11 mouse cellular contexts compared by ENCODE assay signal in the genomic region with DNA sequence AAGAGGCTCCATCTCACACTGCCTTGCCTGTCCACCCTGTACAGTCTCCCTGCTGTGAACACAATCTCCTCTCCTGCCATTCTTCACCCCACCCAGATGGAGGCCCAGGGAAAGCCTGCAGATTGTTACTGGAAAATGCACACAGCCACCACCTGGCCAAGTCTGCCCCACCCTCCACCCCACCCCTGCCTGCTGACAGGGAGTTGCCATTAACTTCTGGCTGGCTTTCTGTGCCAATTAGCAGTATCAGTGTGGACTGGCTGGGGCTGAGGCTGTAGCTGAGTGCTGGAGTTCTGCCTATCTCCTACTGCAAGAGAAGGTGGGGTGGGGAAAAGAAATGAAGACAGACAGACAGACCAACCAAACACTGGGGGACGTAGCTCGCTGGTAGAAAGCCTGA. TPM values are rescaled to one million over a fixed set of nuclear protein-coding genes. Genes with fewer than 3 reads are reported as not detected.
DNase-seq lines count a peak whose midpoint lies in the region; ATAC-seq lines count a peak whose summit lies in the region.
"Had no signal": no experiment of that assay in that cellular context is flagged by ENCODE, and none has a peak within 500 bp of the region (broad histone marks: within the 10 kb centered on the region; RNA-seq: fewer than 3 reads in every experiment).

No protein-coding gene starts in this region.

- no peak overlapping the region for H3K4me3 ChIP-seq in heart, embryonic 12.5 days
- H3K4me3 ChIP-seq in limb, embryonic 10.5 days, result no peak overlapping the region
- no peak overlapping the region for H3K4me3 ChIP-seq in stomach, embryonic 14.5 days (ENCODE audit: low read depth, low read length)

- H3K36me3 ChIP-seq in heart, embryonic 12.5 days, result no peaks in the 10 kb centered on the region
- H3K36me3 ChIP-seq in limb, embryonic 10.5 days, result no peaks in the 10 kb centered on the region
- no peaks in the 10 kb centered on the region for H3K36me3 ChIP-seq in stomach, embryonic 14.5 days (ENCODE audit: control insufficient read depth, insufficient read depth, low read length)

- ATAC-seq in heart, embryonic 12.5 days (ENCODE audit: insufficient number of reproducible peaks, low FRiP score), result peak; percentile 77
- ATAC-seq in erythroid progenitor cell, adult 5-6 weeks (replicated peaks; ENCODE audit: low FRiP score, poor library complexity, severe bottlenecking), result peak; percentile 88
- peak; percentile 81 for ATAC-seq in stomach, embryonic 14.5 days (ENCODE audit: insufficient number of reproducible peaks, insufficient read depth, low FRiP score, low read depth)
- ATAC-seq: forebrain, postnatal 0 days had no signal

- H3K4me2 ChIP-seq in heart, embryonic 12.5 days, result no peak overlapping the region
- H3K4me2 ChIP-seq in stomach, embryonic 14.5 days (replicated peaks; ENCODE audit: low read depth, low read length), result no peak overlapping the region

- no peaks in the 10 kb centered on the region for H3K9me3 ChIP-seq in heart, embryonic 12.5 days (replicated peaks)
- no peaks in the 10 kb centered on the region for H3K9me3 ChIP-seq in limb, embryonic 10.5 days (replicated peaks)
- no peaks in the 10 kb centered on the region for H3K9me3 ChIP-seq in stomach, embryonic 14.5 days (ENCODE audit: control insufficient read depth, low read depth, low read length)

- H3K4me1 ChIP-seq in heart, embryonic 12.5 days (replicated peaks), result peaks cover 29% of the 10 kb centered on the region
- H3K4me1 ChIP-seq in limb, embryonic 10.5 days, result peaks cover 17% of the 10 kb centered on the region
- no peaks in the 10 kb centered on the region for H3K4me1 ChIP-seq in stomach, embryonic 14.5 days (ENCODE audit: control insufficient read depth, insufficient read depth, low read length)

- no peaks in the 10 kb centered on the region for H3K27me3 ChIP-seq in heart, embryonic 12.5 days (replicated peaks)
- H3K27me3 ChIP-seq in limb, embryonic 10.5 days (ENCODE audit: low read depth, poor library complexity, severe bottlenecking), result no peaks in the 10 kb centered on the region
- no peaks in the 10 kb centered on the region for H3K27me3 ChIP-seq in stomach, embryonic 14.5 days (ENCODE audit: control insufficient read depth, insufficient read depth, low read length)

- no peak overlapping the region; the same call in none of the 2 replicates for H3K27ac ChIP-seq in heart, embryonic 12.5 days (ENCODE audit: poor library complexity, severe bottlenecking)
- H3K27ac ChIP-seq in limb, embryonic 10.5 days, result peak overlapping the region; percentile 10; the same call in 1 of the 2 replicates
- peak overlapping the region; percentile 29; the same call in 1 of the 2 replicates for H3K27ac ChIP-seq in stomach, embryonic 14.5 days (ENCODE audit: low read length)

- no peak overlapping the region for H3K9ac ChIP-seq in heart, embryonic 12.5 days
- no peak overlapping the region for H3K9ac ChIP-seq in stomach, embryonic 14.5 days (replicated peaks; ENCODE audit: low read depth, low read length)
- H3K9ac ChIP-seq: forebrain, postnatal 0 days had no signal

- WGBS in heart, embryonic 12.5 days, result 53% methylated on average over 2 of the region's 2 CpGs
- WGBS in limb, embryonic 10.5 days, result 76% methylated on average over 2 of the region's 2 CpGs
- WGBS in stomach, embryonic 14.5 days, result 65% methylated on average over 2 of the region's 2 CpGs

- no peak for DNase-seq in heart, adult 8-10 months (ENCODE audit: low spot score)
- no peak for DNase-seq in limb, embryonic 10.5 days (ENCODE audit: low spot score)
- no peak for DNase-seq in urinary bladder, postnatal 25 days (ENCODE audit: low spot score)
- DNase-seq in left cerebral cortex, adult 8-10 months (ENCODE audit: low spot score in 2 of 2), result no peak
- DNase-seq in testis, postnatal 14 days (ENCODE audit: low spot score), result no peak
- DNase-seq: forebrain, postnatal 0 days had no signal

RNA-seq across cellular contexts. Expression of a gene that starts 10.5 kb away (rescaled TPM):
- 250 and 252 TPM in 2 replicates for polyA plus RNA-seq in heart, embryonic 12.5 days (2016; fragmentation: Nextera tagmentation; extraction: Ambion mirVana)
- under 1 TPM; 0.25 to 0.87 (median 0.67) TPM for total RNA-seq in heart, adult 8-10 months (2022)
- 782 and 936 TPM in 2 replicates for total RNA-seq in erythroid progenitor cell, adult 5-6 weeks (2015; ENCODE audit: low replicate concordance)
- 871 and 1,077 TPM in 2 replicates for total RNA-seq in erythroid progenitor cell, adult 5-6 weeks (2017; ENCODE audit: low replicate concordance)
- polyA plus RNA-seq in limb, embryonic 10.5 days (2016; fragmentation: Nextera tagmentation; extraction: Ambion mirVana), result 395 and 434 TPM in 2 replicates
- 287 and 307 TPM in 2 replicates for polyA plus RNA-seq in stomach, embryonic 14.5 days (2014; fragmentation: Nextera tagmentation; extraction: Ambion mirVana)
- 1 to 10 TPM in 1 of 4 experiments, under 1 TPM in 3; 0.14 to 1.3 (median 0.72) TPM for total RNA-seq in left cerebral cortex, adult 8-10 months (2022)

RNA-seq across cellular contexts. Expression of a gene that starts 12.7 kb away (rescaled TPM):
- polyA plus RNA-seq in heart, embryonic 12.5 days (2016; fragmentation: Nextera tagmentation; extraction: Ambion mirVana), result 101 and 105 TPM in 2 replicates
- total RNA-seq in heart, adult 8-10 months (2022), result 1 to 10 TPM in 3 of 4 experiments, under 1 TPM in 1; 0.78 to 3.2 (median 2.3) TPM
- 462 and 532 TPM in 2 replicates for total RNA-seq in erythroid progenitor cell, adult 5-6 weeks (2015; ENCODE audit: low replicate concordance)
- 549 and 716 TPM in 2 replicates for total RNA-seq in erythroid progenitor cell, adult 5-6 weeks (2017; ENCODE audit: low replicate concordance)
- 170 and 183 TPM in 2 replicates for polyA plus RNA-seq in limb, embryonic 10.5 days (2016; fragmentation: Nextera tagmentation; extraction: Ambion mirVana)
- 133 and 149 TPM in 2 replicates for polyA plus RNA-seq in stomach, embryonic 14.5 days (2014; fragmentation: Nextera tagmentation; extraction: Ambion mirVana)
- total RNA-seq in left cerebral cortex, adult 8-10 months (2022), result 1 to 10 TPM in 3 of 4 experiments, under 1 TPM in 1; 0.52 to 1.7 (median 1.2) TPM

RNA-seq across cellular contexts. Expression of a gene that starts 12.8 kb away (rescaled TPM):
- polyA plus RNA-seq in heart, embryonic 12.5 days (2016; fragmentation: Nextera tagmentation; extraction: Ambion mirVana), result 10.5 and 13.5 TPM in 2 replicates
- 1 to 10 TPM; 2.3 to 6.0 (median 4.9) TPM for total RNA-seq in heart, adult 8-10 months (2022)
- 38.6 and 38.9 TPM in 2 replicates for total RNA-seq in erythroid progenitor cell, adult 5-6 weeks (2015; ENCODE audit: low replicate concordance)
- total RNA-seq in erythroid progenitor cell, adult 5-6 weeks (2017; ENCODE audit: low replicate concordance), result 70.3 and 75.6 TPM in 2 replicates
- 2.4 and 3.3 TPM in 2 replicates for polyA plus RNA-seq in limb, embryonic 10.5 days (2016; fragmentation: Nextera tagmentation; extraction: Ambion mirVana)
- polyA plus RNA-seq in stomach, embryonic 14.5 days (2014; fragmentation: Nextera tagmentation; extraction: Ambion mirVana), result 6.4 and 7.1 TPM in 2 replicates
- total RNA-seq in left cerebral cortex, adult 8-10 months (2022), result 1 to 10 TPM; 4.2 to 9.0 (median 7.1) TPM

RNA-seq across cellular contexts. Expression of a gene that starts 22.0 kb away (rescaled TPM):
- polyA plus RNA-seq in heart, embryonic 12.5 days (2016; fragmentation: Nextera tagmentation; extraction: Ambion mirVana), result not detected in 2 replicates
- not detected for total RNA-seq in heart, adult 8-10 months (2022)
- total RNA-seq in erythroid progenitor cell, adult 5-6 weeks (2015; ENCODE audit: low replicate concordance), result not detected in 2 replicates
- total RNA-seq in erythroid progenitor cell, adult 5-6 weeks (2017; ENCODE audit: low replicate concordance), result 1.1 TPM in 1 of 2 replicates, not detected in the other
- polyA plus RNA-seq in limb, embryonic 10.5 days (2016; fragmentation: Nextera tagmentation; extraction: Ambion mirVana), result not detected in 2 replicates
- not detected in 2 replicates for polyA plus RNA-seq in stomach, embryonic 14.5 days (2014; fragmentation: Nextera tagmentation; extraction: Ambion mirVana)
- total RNA-seq in left cerebral cortex, adult 8-10 months (2022), result under 1 TPM in 2 of 4 experiments, not detected in 2; 0.21 to 0.37 TPM
- total RNA-seq: forebrain, postnatal 0 days had no signal
- polyA plus RNA-seq: forebrain, postnatal 0 days; urinary bladder, adult 2 months had no signal

RNA-seq across cellular contexts. Expression of a gene that starts 29.1 kb away (rescaled TPM):
- 0.78 and 0.82 TPM in 2 replicates for polyA plus RNA-seq in heart, embryonic 12.5 days (2016; fragmentation: Nextera tagmentation; extraction: Ambion mirVana)
- total RNA-seq in heart, adult 8-10 months (2022), result 1 to 10 TPM in 2 of 4 experiments, under 1 TPM in 1, not detected in 1; 0.63 to 1.3 (median 1.2) TPM
- 72.1 and 80.7 TPM in 2 replicates for total RNA-seq in erythroid progenitor cell, adult 5-6 weeks (2015; ENCODE audit: low replicate concordance)
- total RNA-seq in erythroid progenitor cell, adult 5-6 weeks (2017; ENCODE audit: low replicate concordance), result 3.4 and 18.5 TPM in 2 replicates
- 0.23 and 0.58 TPM in 2 replicates for polyA plus RNA-seq in limb, embryonic 10.5 days (2016; fragmentation: Nextera tagmentation; extraction: Ambion mirVana)
- polyA plus RNA-seq in stomach, embryonic 14.5 days (2014; fragmentation: Nextera tagmentation; extraction: Ambion mirVana), result 1.1 TPM in 1 of 2 replicates, not detected in the other
- total RNA-seq in left cerebral cortex, adult 8-10 months (2022), result 1 to 10 TPM in 3 of 4 experiments, under 1 TPM in 1; 0.91 to 3.0 (median 1.8) TPM
- polyA plus RNA-seq: large intestine, adult 2 months; urinary bladder, adult 2 months had no signal

Comparison
In these comparisons a context has a peak if more than half of its experiments do, and no peak if none do; other contexts are left out.
1. RNA of a gene that starts 10.5 kb away (total RNA-seq): 782 to 1,077 TPM in erythroid progenitor cell, adult 5-6 weeks; 0.14 to 1.3 TPM in left cerebral cortex, adult 8-10 months and 0.25 to 0.87 TPM in heart, adult 8-10 months; every median in the first group is over 100 times any median in the second.
2. RNA of a gene that starts 12.7 kb away (total RNA-seq): 462 to 716 TPM in erythroid progenitor cell, adult 5-6 weeks; 0.78 to 3.2 TPM in heart, adult 8-10 months and 0.52 to 1.7 TPM in left cerebral cortex, adult 8-10 months; every median in the first group is over 100 times any median in the second.
3. Peak in every context shown above with its lines, with median percentiles within 50 percentile points of each other: ATAC-seq.